Mouse (Mus musculus) midbrain, embryonic 11.5 days (tissue): Measurements from ENCODE around the gene Dhrs1. TPM values are rescaled to one million over a fixed set of nuclear protein-coding genes. Genes with fewer than 3 reads are reported as not detected.
A peak's percentile ranks its signal among the peaks of the same experiment; 100 is the strongest.

Source experiments
- ATAC-seq: fragments of 200-750 bp; cut with Nextera tagmentation; 2 replicates; pipeline ENCODE4 v1.8.0; 2017; ENCODE audit warnings: moderate TSS enrichment, moderate library complexity; ENCODE audit not compliant: low FRiP score
- DNase-seq: peaks from one replicate; pipeline ENCODE4 v3.0.0; 2015; ENCODE audit warnings: low spot score; ENCODE audit errors: missing footprints
- H3K27ac ChIP-seq: fragments of 300-500 bp; sonication (generic); 2 replicates; pipeline ENCODE4 v1.5.1; 2014; ENCODE audit warnings: low read depth, low read length
- H3K27me3 ChIP-seq: fragments of 300-500 bp; sonication (generic); 2 replicates; pipeline ENCODE4 v1.6.1; 2014; ENCODE audit warnings: mild to moderate bottlenecking, low read length, moderate library complexity, mixed read lengths; ENCODE audit not compliant: control insufficient read depth, insufficient read depth
- H3K36me3 ChIP-seq: fragments of 300-500 bp; sonication (generic); 2 replicates; pipeline ENCODE4 v1.6.1; 2014; ENCODE audit warnings: mild to moderate bottlenecking, low read length, moderate library complexity, mixed read lengths; ENCODE audit not compliant: control insufficient read depth, insufficient read depth
- H3K4me1 ChIP-seq: fragments of 300-500 bp; sonication (generic); 2 replicates; pipeline ENCODE4 v1.6.1; 2014; ENCODE audit warnings: low read length; ENCODE audit not compliant: control insufficient read depth, insufficient read depth
- H3K4me2 ChIP-seq: fragments of 300-500 bp; sonication (generic); 2 replicates; pipeline ENCODE4 v1.6.1; 2014; ENCODE audit warnings: mild to moderate bottlenecking, moderate library complexity
- H3K4me3 ChIP-seq: fragments of 300-500 bp; sonication (generic); 2 replicates; pipeline ENCODE4 v1.5.1; 2014; ENCODE audit warnings: low read depth, low read length
- H3K9ac ChIP-seq: fragments of 300-500 bp; sonication (generic); 2 replicates; pipeline ENCODE4 v1.6.1; 2014; ENCODE audit warnings: low read length
- H3K9me3 ChIP-seq: fragments of 300-500 bp; sonication (generic); 2 replicates; pipeline ENCODE4 v1.6.1; 2016; ENCODE audit warnings: low read length; ENCODE audit not compliant: control insufficient read depth
- WGBS: fragments of 180-500 bp; shearing (Covaris S2); extraction: QIAGEN DNeasy Blood & Tissue Kit; methylation state at CpG from one replicate; pipeline ENCODE4 v1.1.7; 2014; 5-methylcytosine and 5-hydroxymethylcytosine counted together
- polyA plus RNA-seq: library from polyadenylated mRNA; unstranded; fragments of >200 nt; fragmentation: Nextera tagmentation; extraction: Ambion mirVana; gene quantifications from 2 replicates; pipeline ENCODE4 v1.2.1, GENCODE M21; 2014

Gene Dhrs1
- polyA plus RNA-seq, result 69.5 and 70.5 TPM in 2 replicates

DNA sequence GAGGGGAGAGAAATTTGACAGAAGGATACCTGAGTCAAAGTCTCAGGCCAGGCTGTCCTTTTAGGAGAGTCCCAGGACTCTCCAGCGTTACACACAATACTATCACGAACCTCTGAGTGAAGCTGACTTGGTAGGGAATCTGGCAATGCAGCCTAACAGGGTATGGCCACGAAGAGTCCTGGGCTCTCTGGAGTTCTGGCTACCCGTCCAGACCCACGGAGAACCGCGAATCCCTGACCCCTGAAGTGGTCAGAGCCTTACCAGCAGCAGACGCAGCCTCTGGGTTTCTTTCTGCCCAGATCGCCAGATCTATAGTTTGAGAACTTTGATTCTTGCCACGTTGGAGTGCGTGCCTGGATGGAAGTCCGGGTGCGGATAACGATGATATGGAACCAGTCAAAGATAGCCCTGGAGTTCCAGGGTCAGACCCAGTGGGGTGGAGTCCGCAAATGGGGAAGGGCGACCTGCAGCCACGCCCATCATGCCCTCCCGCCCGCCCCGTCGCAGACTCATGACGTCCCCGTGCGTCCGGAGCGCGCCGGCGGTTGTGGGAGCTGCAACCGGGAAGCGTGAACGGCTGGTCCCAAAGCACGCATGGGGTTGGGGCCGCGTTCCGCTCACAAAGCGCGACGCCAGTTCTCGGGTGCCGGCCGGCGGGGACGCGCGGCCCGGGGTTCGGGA lies at the start of gene Dhrs1, which contains the start of gene Nop9:
Dhrs1 (minus strand) TSS at position 511 of the 681 bp plus-strand sequence.
Nop9 (plus strand) TSS at position 514 of the 681 bp plus-strand sequence.
- Histone ChIP-seq H3K4me3 (peak within 1 kb of the TSS; percentile 89), H3K4me1 (peaks cover 15% of the 10 kb centered on the region), H3K9ac (peak within 1 kb of the TSS; percentile 88), H3K4me2 (peak within 1 kb of the TSS; percentile 93), H3K36me3 (peaks cover 5% of the 10 kb centered on the region; the same call in 1 of the 2 replicates), H3K27ac (no peak within 1 kb of the TSS), H3K9me3 (no peaks in the 10 kb centered on the region), H3K27me3 (no peaks in the 10 kb centered on the region)
- peak; percentile 96 for DNase-seq
- 3% methylated on average over 29 of the region's 48 CpGs for WGBS
- ATAC-seq, result peak; percentile 91

DNA sequence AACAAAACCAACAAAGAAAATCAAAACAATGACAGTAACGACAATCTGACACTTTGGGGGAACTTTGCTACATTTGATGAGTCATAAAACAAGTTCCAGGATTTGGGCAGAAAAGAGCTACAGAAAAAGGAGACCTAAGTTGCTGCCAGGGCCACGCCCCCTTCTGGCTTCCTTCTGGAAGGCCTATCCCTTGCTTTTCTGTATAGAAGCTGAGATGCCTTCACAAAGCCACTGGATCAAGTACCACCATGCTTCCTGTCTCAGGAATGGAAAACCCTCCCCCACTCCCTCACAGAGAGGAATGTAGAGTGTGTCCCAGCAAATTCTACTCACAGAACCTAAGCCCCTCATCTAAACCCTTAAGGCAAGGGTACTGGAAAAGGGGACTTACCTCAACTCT lies 48.5 kb upstream of the Dhrs1 start:
- Histone ChIP-seq H3K36me3 (no peaks in the 10 kb centered on the region), H3K4me1 (no peaks in the 10 kb centered on the region), H3K27ac (no peak overlapping the region), H3K9me3 (no peaks in the 10 kb centered on the region), H3K9ac (no peak overlapping the region), H3K4me3 (no peak overlapping the region), H3K27me3 (peaks cover 7% of the 10 kb centered on the region; the same call in 1 of the 2 replicates), H3K4me2 (no peak overlapping the region)
- 78% methylated on average over 2 of the region's 2 CpGs for WGBS
- DNase-seq (peak; percentile 54), ATAC-seq (no peak)

DNA sequence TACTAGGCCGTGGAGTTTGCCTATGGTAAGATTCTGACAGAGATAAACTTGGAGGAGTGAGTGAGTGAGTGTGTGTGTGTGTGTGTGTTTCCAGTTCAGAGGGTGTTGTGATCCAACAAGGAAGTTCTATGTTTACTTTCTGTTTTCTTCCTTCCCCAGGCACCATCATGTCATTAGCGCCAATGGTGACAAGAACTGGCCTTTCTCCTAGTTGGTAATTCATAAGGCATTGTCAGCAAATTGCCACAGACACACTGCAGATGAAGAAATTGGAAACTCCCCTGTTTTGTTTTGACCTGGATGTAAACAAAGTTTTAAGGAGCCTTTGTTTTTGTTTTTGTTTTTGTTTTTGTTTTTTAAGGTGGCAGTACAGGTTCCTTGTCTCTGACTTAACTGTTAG lies 48.0 kb upstream of the Dhrs1 start:
- Histone ChIP-seq H3K27ac (no peak overlapping the region), H3K9ac (no peak overlapping the region), H3K4me1 (peaks cover 1% of the 10 kb centered on the region), H3K36me3 (no peaks in the 10 kb centered on the region), H3K27me3 (peaks cover 12% of the 10 kb centered on the region; the same call in 1 of the 2 replicates), H3K4me3 (no peak overlapping the region), H3K9me3 (no peaks in the 10 kb centered on the region), H3K4me2 (no peak overlapping the region)
- peak; percentile 35 for DNase-seq
- ATAC-seq, result no peak
- 78% methylated on average over 2 of the region's 2 CpGs for WGBS

DNA sequence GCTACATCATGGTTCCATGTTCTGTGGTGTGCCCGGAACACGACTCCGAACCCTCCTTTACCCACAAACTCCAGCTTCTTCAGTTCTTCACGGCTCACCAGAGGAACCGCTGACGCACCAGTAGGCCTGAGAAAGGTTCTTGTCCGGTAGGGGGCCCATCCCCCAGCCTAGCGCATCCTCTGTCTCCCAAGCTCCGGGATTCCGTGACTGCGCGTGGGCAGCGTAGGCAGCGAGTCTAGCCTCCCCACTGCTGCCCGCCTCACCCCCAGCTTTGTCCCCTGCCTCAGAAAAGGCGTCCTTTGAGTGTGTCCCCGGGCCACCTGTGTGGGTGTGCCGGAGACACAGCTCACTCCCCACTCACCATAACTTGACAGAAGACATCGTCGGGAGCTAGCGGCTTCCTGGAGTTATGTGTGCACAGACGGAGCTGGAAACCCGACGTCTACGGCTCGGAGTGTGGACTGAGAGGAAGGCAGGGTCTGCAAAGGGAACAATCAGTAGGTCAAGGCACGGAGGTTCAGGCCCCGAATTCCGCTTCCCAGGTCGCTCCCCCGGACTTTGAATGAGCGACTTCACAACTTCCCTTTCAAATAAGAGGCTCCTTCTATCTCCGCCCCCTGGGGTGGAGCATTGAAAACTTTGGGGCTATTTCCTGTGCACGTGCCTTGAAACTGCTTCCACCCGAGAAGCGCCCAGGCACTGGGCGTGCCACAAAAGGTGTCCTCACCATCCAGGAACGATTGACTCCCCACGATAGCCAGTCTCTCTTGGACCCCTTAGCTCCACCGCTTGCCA lies 43.0 kb upstream of the Dhrs1 start, which contains the start of gene Ripk3:
Ripk3 (minus strand) TSS at position 610 of the 795 bp plus-strand sequence.
- 6% methylated on average over 40 of the region's 40 CpGs for WGBS
- H3K9ac ChIP-seq, result no peak within 1 kb of the TSS; the same call in 1 of the 2 replicates
- DNase-seq (peak; percentile 89), ATAC-seq (no peak)
- peaks cover 4% of the 10 kb centered on the region for H3K4me1 ChIP-seq
- peak within 1 kb of the TSS; percentile 41 for H3K4me2 ChIP-seq
- no peak within 1 kb of the TSS for H3K27ac ChIP-seq
- peak within 1 kb of the TSS; percentile 21 for H3K4me3 ChIP-seq
- H3K36me3 ChIP-seq, result no peaks in the 10 kb centered on the region
- no peaks in the 10 kb centered on the region for H3K9me3 ChIP-seq
- peaks cover 52% of the 10 kb centered on the region for H3K27me3 ChIP-seq

DNA sequence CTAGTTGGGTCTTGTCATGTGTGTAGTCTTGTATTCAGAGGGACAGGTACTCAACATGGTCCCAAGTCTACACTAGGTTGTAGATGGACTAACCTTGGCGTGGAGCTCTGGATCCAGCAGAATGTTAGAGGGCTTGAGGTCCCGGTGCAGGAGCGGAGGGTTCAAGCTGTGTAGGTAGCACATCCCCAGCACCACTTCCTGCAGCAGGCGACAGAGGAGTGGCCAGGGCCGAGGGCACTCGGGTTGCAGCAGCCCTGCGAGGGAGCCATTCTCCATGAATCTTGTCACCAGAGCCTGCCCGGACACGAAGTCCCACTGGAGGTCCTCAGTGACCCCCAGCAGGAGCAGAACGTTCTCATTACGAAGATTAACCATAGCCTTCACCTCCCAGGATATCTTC lies 42.2 kb upstream of the Dhrs1 start:
- peak; percentile 81 for DNase-seq
- H3K9me3 ChIP-seq, result no peaks in the 10 kb centered on the region
- no peak overlapping the region for H3K9ac ChIP-seq
- peak overlapping the region; percentile 41; the same call in 1 of the 2 replicates for H3K4me2 ChIP-seq
- H3K27me3 ChIP-seq, result peaks cover 59% of the 10 kb centered on the region
- peaks cover 4% of the 10 kb centered on the region for H3K4me1 ChIP-seq
- H3K36me3 ChIP-seq, result no peaks in the 10 kb centered on the region
- no peak for ATAC-seq
- no peak overlapping the region for H3K27ac ChIP-seq
- 32% methylated on average over 11 of the region's 11 CpGs for WGBS
- no peak overlapping the region; the same call in 1 of the 2 replicates for H3K4me3 ChIP-seq

DNA sequence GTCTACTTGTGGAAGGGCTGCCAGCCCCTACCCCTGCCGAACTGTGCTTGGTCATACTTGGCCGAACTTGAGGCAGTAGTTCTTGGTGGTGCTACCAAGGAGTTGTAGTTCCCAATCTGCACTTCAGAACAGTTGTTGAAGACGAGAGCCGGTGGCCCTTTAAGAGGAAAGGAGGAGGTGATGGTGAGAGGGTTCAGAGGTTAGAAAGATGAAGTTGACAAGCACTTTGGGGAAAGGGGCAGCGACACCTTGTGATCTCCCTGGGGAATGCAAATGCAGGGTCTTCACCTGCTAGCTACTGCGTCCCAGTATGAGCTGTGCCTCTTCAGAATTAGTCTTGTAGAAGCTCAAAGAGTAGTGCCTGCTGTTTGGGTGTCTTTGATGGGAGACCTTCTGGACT lies 39.7 kb upstream of the Dhrs1 start:
- Histone ChIP-seq H3K27me3 (peaks cover 73% of the 10 kb centered on the region), H3K9me3 (no peaks in the 10 kb centered on the region), H3K27ac (no peak overlapping the region), H3K4me1 (peaks cover 4% of the 10 kb centered on the region), H3K4me3 (no peak overlapping the region), H3K9ac (no peak overlapping the region), H3K36me3 (no peaks in the 10 kb centered on the region), H3K4me2 (no peak overlapping the region)
- ATAC-seq (no peak), DNase-seq (no peak)
- WGBS, result 22% methylated on average over 6 of the region's 6 CpGs

DNA sequence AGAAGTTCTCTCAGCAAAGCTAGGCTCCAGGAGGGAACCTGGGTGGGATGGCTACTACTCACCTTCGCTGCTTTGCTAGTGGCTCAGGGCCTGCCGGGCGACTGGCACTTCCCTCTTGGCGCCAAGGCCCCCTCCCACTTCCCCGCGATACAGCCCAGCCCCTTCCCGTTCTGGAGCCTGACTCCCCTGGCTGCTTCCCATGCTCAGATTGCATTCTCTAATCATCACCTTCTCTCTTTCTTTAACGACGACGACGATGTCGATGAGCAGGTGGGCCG lies 38.4 kb upstream of the Dhrs1 start, which contains the start of gene Adcy4:
Adcy4 (minus strand) TSS at position 138 of the 278 bp plus-strand sequence.
- Histone ChIP-seq H3K27ac (no peak within 1 kb of the TSS), H3K4me1 (peaks cover 4% of the 10 kb centered on the region), H3K9ac (no peak within 1 kb of the TSS), H3K9me3 (no peaks in the 10 kb centered on the region), H3K4me3 (peak within 1 kb of the TSS; percentile 24), H3K36me3 (no peaks in the 10 kb centered on the region), H3K27me3 (peaks cover 65% of the 10 kb centered on the region), H3K4me2 (peak within 1 kb of the TSS; percentile 40)
- DNase-seq (no peak), ATAC-seq (no peak)
- WGBS, result 2% methylated on average over 13 of the region's 13 CpGs

DNA sequence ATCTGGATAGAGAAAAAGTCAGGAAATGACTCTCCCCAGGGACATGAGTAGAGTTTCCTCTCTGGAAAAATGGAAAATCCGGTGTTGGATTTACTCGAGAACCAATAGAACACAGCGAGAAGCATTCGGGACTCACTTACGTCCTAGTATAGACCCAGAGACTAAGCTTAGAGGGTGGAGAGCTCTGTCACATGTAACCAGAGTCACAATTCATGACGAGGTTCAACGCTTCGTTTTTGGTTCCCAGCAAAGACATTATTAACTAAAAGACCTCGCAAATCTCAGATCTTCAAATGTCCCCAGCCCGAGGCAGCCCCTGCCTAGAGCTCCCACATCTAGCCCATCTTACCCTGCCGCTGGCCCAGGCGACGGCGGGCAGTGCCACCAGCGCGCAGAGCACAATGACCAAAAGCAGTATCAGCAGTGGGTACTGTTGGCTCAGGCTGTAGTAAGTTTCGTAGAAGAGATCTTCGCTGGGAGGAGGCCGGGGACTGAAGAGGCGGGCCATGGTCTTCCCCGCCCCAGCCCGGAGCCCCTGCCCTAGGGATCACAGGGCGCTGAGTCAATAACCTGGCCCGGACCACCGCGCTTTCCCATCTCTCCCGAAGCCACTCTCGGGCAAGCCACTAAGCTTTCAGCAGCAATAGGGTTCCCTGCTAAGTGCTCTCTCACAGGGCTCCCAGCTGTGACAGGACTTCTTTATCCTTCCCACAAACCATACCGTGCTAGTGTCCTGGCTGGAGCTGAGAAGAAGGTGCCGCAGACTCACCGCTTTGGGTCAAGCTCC lies 37.9 kb upstream of the Dhrs1 start:
- Histone ChIP-seq H3K4me2 (peak overlapping the region; percentile 40), H3K36me3 (no peaks in the 10 kb centered on the region), H3K27ac (no peak overlapping the region), H3K9ac (no peak overlapping the region), H3K9me3 (no peaks in the 10 kb centered on the region), H3K4me3 (peak overlapping the region; percentile 24), H3K4me1 (peaks cover 2% of the 10 kb centered on the region), H3K27me3 (peaks cover 60% of the 10 kb centered on the region)
- DNase-seq (peak; percentile 92), ATAC-seq (no peak)
- 1% methylated on average over 31 of the region's 31 CpGs for WGBS
